Mouse (Mus musculus) gastrocnemius, adult 2 months (tissue): ENCODE results near the gene 4933416C03Rik. TPM values are rescaled to one million over a fixed set of nuclear protein-coding genes. Genes with fewer than 3 reads are reported as not detected.

Experiments
- DNase-seq: peaks from one replicate; pipeline ENCODE4 v3.0.0; 2022
- H3K27ac ChIP-seq: fragments of 200-600 bp; 2 replicates; pipeline ENCODE4 v1.8.1; 2022; ENCODE audit warnings: mild to moderate bottlenecking
- H3K4me3 ChIP-seq: fragments of 200-600 bp; 2 replicates; pipeline ENCODE4 v1.8.1; 2022; ENCODE audit warnings: mild to moderate bottlenecking, moderate library complexity
- CTCF ChIP-seq: fragments of 200-600 bp; IDR thresholded peaks from 2 replicates; pipeline ENCODE4 v1.8.1; 2022; ENCODE audit warnings: antibody characterized with exemption, mild to moderate bottlenecking, moderate library complexity
- intact Hi-C: fragments of 180-260 bp; cut with DNase I; formaldehyde crosslinking; loops from one replicate; pipeline ENCODE4 v1.15.1; 2025
- long read RNA-seq, 2 experiments: library from polyadenylated mRNA; stranded (forward); transcript quantifications; one replicate each; pipeline ENCODE4 v2.0.0; 2021
- total RNA-seq, 2 experiments: library from RNA; stranded (reverse); gene quantifications; 2 replicates each; pipeline ENCODE4 v1.2.3; 2021

The 4933416C03Rik gene
- total RNA-seq = not detected
- long read RNA-seq, experiment 1 = 0 reads
- long read RNA-seq, experiment 2 = 0 reads

GRCm38 (mm10) chr10:116113867-116114474 is at the start of gene 4933416C03Rik:
4933416C03Rik (minus strand) TSS chr10:116113917.
- intact Hi-C loops = no loop called here
- no peak for TF ChIP-seq CTCF
- Histone ChIP-seq H3K27ac (no peak within 1 kb of the TSS), H3K4me3 (no peak within 1 kb of the TSS)
- no peak for DNase-seq

GRCm38 (mm10) chr10:116162338-116162737 is 48.6 kb upstream of the 4933416C03Rik start:
- no peak for TF ChIP-seq CTCF

GRCm38 (mm10) chr10:116156699-116157098 is 43.0 kb upstream of the 4933416C03Rik start:
- intact Hi-C loops = no loop called here
- Histone ChIP-seq H3K27ac (no peak overlapping the region), H3K4me3 (no peak overlapping the region)
- no peak for TF ChIP-seq CTCF
- DNase-seq = no peak

More at GRCm38 (mm10) chr10:116162338-116162737, 48.6 kb upstream of the 4933416C03Rik start:
- intact Hi-C loops = no loop called here
- no peak overlapping the region for H3K27ac ChIP-seq
- DNase-seq = no peak
- no peak overlapping the region for H3K4me3 ChIP-seq

- Histone ChIP-seq H3K4me3 (no peak overlapping the region), H3K27ac (no peak overlapping the region)
- DNase-seq = no peak
- TF ChIP-seq CTCF = no peak
- intact Hi-C loops = no loop called here
These were observed 41.0 kb upstream of the 4933416C03Rik start for GRCm38 (mm10) chr10:116154707-116155106.

GRCm38 (mm10) chr10:116146091-116146490 is 32.4 kb upstream of the 4933416C03Rik start:
- Histone ChIP-seq H3K27ac (no peak overlapping the region), H3K4me3 (no peak overlapping the region)
- TF ChIP-seq CTCF = no peak
- DNase-seq = no peak
- intact Hi-C loops = no loop called here

GRCm38 (mm10) chr10:116143684-116144083 is 30.0 kb upstream of the 4933416C03Rik start:
- intact Hi-C loops = no loop called here
- no peak for TF ChIP-seq CTCF
- no peak overlapping the region for H3K27ac ChIP-seq
- no peak overlapping the region for H3K4me3 ChIP-seq
- no peak for DNase-seq

GRCm38 (mm10) chr10:116140226-116140625 is 26.5 kb upstream of the 4933416C03Rik start:
- Histone ChIP-seq H3K4me3 (no peak overlapping the region), H3K27ac (no peak overlapping the region)
- intact Hi-C loops = no loop called here
- no peak for DNase-seq
- no peak for TF ChIP-seq CTCF

GRCm38 (mm10) chr10:116135187-116135586 is 21.5 kb upstream of the 4933416C03Rik start:
- no peak overlapping the region for H3K4me3 ChIP-seq
- H3K27ac ChIP-seq = no peak overlapping the region
- intact Hi-C loops = no loop called here
- no peak for DNase-seq
- TF ChIP-seq CTCF = no peak

- no peak for TF ChIP-seq CTCF
These were observed 18.5 kb upstream of the 4933416C03Rik start for GRCm38 (mm10) chr10:116132233-116132632.

GRCm38 (mm10) chr10:116131223-116131622 is 17.5 kb upstream of the 4933416C03Rik start:
- no peak for DNase-seq
- Histone ChIP-seq H3K27ac (no peak overlapping the region), H3K4me3 (no peak overlapping the region)
- no peak for TF ChIP-seq CTCF
- intact Hi-C loops = no loop called here

More at GRCm38 (mm10) chr10:116132233-116132632, 18.5 kb upstream of the 4933416C03Rik start:
- DNase-seq = no peak
- Histone ChIP-seq H3K27ac (no peak overlapping the region), H3K4me3 (no peak overlapping the region)
- intact Hi-C loops = no loop called here

GRCm38 (mm10) chr10:116130401-116130800 is 16.7 kb upstream of the 4933416C03Rik start:
- no peak for TF ChIP-seq CTCF
- intact Hi-C loops = no loop called here
- DNase-seq = no peak
- Histone ChIP-seq H3K4me3 (no peak overlapping the region), H3K27ac (no peak overlapping the region)

- no peak overlapping the region for H3K27ac ChIP-seq
- no peak for DNase-seq
- intact Hi-C loops = no loop called here
- no peak overlapping the region for H3K4me3 ChIP-seq
- no peak for TF ChIP-seq CTCF
These were observed 11.6 kb upstream of the 4933416C03Rik start for GRCm38 (mm10) chr10:116125364-116125763.

- no peak for DNase-seq
- no peak overlapping the region for H3K4me3 ChIP-seq
- intact Hi-C loops = no loop called here
- H3K27ac ChIP-seq = no peak overlapping the region
- no peak for TF ChIP-seq CTCF
These were observed 10.1 kb upstream of the 4933416C03Rik start for GRCm38 (mm10) chr10:116123808-116124207.

GRCm38 (mm10) chr10:116121463-116121862 is 7.7 kb upstream of the 4933416C03Rik start:
- H3K27ac ChIP-seq = no peak overlapping the region
- no peak overlapping the region for H3K4me3 ChIP-seq
- TF ChIP-seq CTCF = no peak
- no peak for DNase-seq
- intact Hi-C loops = no loop called here
